Mouse (Mus musculus) adipose tissue, adult 10 weeks (tissue): ENCODE measurements around the gene Pycr2. TPM values are rescaled to one million over a fixed set of nuclear protein-coding genes. Genes with fewer than 3 reads are reported as not detected.

Experiments used
- polyA plus RNA-seq: library from polyadenylated mRNA; stranded (reverse); fragments of 350-450 nt; fragmentation: Illumina TruSeq; extraction: RNeasy Lipid Tissue Mini Kit (QIAGEN cat#74804); gene quantifications from one replicate; pipeline ENCODE4 v1.2.3, GENCODE M21; 2014; ENCODE audit warnings: low read depth, low replicate concordance

Pycr2 gene
- 40.1 TPM for polyA plus RNA-seq

DNA sequence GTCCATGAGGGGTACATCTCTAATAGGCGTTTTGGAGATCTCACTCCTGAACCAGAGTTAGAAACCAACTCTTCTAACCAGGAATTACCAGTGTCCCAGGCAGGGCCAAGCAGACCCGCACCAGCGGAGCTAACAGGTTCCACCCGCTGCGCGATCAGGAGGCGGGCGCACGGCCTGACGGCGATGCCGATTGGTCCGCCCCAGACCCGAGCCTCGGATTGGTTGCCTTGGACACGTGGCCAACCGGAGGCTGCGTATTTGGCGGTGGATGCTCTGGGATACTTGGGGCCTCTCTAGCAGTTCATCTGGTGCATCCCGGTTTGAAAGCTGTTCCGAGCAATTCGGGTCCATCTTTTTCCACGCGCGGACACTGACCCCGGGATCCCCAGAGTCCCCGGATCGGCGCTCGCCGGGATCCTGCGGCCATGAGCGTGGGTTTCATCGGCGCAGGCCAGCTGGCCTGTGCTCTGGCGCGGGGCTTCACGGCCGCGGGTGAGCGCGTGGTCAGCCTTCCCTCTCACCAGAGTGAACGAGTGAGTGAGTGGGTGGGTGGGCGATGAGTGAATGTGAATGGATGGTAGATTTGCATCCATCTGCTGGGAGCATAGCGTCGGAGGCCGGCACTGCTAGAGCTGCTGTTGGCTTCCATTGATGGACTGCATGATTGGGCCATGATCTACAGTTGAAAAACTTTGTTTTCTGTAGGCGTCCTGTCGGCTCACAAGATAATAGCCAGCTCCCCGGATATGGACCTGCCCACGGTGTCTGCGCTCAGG lies at the start of gene Pycr2:
Pycr2 (plus strand) TSS at position 255 of the 776 bp plus-strand sequence.

DNA sequence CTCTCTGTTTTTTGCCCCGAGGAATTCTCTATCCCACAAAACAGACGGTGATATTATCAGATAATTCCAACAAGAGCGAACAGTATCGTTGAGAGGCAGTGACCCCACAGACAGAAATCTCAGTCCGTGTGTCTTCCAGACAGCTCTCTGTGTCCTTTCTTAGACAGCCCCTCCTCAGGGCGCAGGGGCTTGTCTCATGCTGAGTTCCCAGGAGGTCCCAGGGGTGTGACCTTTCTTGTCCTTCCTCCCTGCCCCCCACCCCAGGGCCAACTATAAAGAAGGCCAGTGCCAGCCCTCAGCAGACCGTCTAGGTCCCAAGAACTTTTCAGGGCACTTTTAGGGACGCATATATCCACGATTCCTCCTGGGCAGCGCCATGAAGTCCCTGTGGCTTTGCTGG lies 11.3 kb upstream of the Pycr2 start, which contains the start of gene Lefty2:
Lefty2 (plus strand) TSS at position 301 of the 400 bp plus-strand sequence.

DNA sequence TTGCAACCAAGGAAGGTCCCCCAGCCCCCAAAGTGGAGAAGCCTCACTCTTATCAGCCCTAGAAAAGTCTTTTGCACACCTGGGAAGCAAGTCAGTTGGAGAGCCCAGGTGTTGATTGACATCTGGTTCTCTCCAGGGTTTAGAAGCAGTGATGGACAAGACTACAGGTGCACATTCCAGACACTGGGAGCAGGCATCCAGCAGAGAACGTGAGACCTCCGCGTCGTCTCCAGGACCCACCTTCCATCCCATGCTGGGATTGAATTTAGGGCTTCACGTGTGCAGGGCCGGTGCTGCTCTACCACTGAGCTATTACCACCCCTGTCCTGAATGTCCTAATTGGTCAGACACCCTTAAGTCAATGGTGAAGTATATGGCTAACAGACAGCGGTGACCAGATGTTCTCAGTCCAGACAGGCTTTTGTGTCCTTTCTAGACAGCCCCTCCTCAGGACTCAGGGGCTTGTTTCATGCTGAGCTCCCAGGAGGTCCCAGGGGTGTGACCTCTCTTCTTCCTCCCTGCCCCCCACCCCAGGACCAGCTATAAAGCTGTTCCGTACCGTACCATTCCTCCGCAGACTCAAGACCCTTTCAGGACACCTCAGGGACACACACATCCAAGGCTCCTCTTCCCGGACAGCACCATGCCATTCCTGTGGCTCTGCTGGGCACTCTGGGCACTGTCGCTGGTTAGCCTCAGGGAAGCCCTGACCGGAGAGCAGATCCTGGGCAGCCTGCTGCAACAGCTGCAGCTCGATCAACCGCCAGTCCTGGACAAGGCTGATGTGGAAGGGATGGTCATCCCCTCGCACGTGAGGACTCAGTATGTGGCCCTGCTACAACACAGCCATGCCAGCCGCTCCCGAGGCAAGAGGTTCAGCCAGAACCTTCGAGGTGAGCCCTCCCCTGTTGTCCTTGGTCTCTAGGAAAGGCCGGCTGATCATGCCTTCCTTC lies 30.6 kb downstream of the Pycr2 start, which contains the start of gene Lefty1:
Lefty1 (plus strand) TSS at position 556 of the 953 bp plus-strand sequence.

DNA sequence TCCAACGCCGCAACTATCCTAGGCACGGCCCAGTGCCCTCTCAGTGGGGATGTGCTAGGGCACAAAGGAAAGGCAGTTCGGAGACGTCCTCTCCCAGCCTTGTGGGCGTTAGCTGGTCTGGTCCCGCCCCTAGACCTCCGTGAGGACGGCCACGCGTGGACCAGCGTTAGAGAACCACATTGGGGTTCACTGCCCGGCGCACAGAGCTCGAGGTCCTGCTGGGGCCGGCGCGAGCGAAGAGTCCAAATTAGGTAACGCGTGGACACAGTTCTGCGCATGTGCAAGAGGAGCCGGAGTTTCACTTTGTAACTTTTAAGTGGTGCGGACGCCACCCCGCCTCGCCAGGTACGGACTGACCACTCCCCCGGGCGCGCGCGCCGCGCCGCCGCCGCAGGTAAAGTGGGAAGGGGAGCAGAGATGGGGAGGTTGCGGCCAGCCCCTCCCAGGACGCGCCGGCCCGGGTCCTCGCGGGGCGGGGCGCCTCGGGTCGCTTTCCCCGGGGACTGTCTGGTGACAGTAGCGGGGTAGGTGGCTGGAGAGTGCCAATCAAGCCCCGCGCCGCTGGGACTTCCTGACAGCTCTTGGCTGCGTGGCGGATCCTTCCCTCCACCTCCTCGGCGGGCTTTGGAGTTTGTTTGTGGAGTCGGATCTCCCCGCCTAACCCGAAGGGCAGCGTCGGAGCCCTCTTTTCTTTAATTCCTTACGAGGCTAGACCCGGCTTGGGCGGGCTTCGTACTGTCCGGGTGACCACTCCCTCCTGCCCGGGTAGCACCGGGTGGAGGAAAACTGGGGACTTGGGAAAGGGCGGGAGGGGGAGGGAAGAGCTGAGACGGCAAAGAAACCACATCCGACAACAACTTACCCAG lies 38.3 kb downstream of the Pycr2 start, which contains the start of gene Tmem63a:
Tmem63a (plus strand) TSS at position 179 of the 866 bp plus-strand sequence.

Other genes with a start within 250 kb of the Pycr2 start
- gene Mixl1, start 207.3 kb upstream of the Pycr2 start, polyA plus RNA-seq: not detected
- gene Acbd3, start 178.2 kb upstream of the Pycr2 start, polyA plus RNA-seq: 37.0 TPM
- gene H3f3a, start 90.3 kb upstream of the Pycr2 start, polyA plus RNA-seq: 847 TPM
- gene Sde2, start 53.2 kb upstream of the Pycr2 start, polyA plus RNA-seq: 16.7 TPM
- gene Lefty2, start 11.2 kb upstream of the Pycr2 start, polyA plus RNA-seq: 0.16 TPM
- gene Lefty1, start 30.7 kb downstream of the Pycr2 start, polyA plus RNA-seq: 1.3 TPM
- 21.5 TPM for gene Tmem63a, start 38.1 kb downstream of the Pycr2 start, polyA plus RNA-seq
- 62.8 TPM for gene Ephx1, start 116.6 kb downstream of the Pycr2 start, polyA plus RNA-seq
- gene 9130409I23Rik, start 146.9 kb downstream of the Pycr2 start, polyA plus RNA-seq: not detected
- 15.6 TPM for gene Nvl, start 239.9 kb downstream of the Pycr2 start, polyA plus RNA-seq
- gene Cnih4, start 240.4 kb downstream of the Pycr2 start, polyA plus RNA-seq: 43.9 TPM